25 mouse cellular contexts compared by ENCODE assay signal in the genomic region with DNA sequence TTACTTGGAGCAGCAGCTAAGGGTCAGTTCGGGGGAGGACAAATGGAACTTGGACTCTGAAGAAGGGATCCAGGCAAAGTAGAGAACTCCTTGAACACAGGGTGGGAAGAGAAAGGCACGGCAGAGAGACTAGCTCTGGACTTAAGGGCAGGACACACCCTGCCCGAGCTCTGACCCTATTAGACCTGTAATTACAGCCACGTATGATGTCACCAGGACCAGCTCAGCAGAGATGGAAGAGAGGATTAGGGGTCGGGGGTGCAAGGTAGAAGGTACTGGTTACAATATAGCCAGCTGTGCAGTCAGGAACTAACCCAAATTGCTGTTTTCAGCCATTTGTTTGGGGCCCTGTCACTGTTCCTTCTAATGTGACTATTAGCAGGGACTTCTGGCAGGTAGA. TPM values are rescaled to one million over a fixed set of nuclear protein-coding genes. Genes with fewer than 3 reads are reported as not detected.
A peak's percentile ranks its signal among the peaks of the same experiment; 100 is the strongest.
DNase-seq lines count a peak whose midpoint lies in the region; ATAC-seq and TF ChIP-seq lines count a peak whose summit lies in the region.
"Had no signal": no experiment of that assay in that cellular context is flagged by ENCODE, and none has a peak within 500 bp of the region (broad histone marks: within the 10 kb centered on the region; RNA-seq: fewer than 3 reads in every experiment).

No protein-coding gene starts in this region.

- H3K36me3 ChIP-seq in kidney, embryonic 15.5 days: no peaks in the 10 kb centered on the region
- H3K36me3 ChIP-seq in ES-Bruce4 (ENCODE audit: control insufficient read depth, insufficient read depth, low read length, poor library complexity, severe bottlenecking): no peaks in the 10 kb centered on the region
- H3K36me3 ChIP-seq in limb, embryonic 14.5 days (ENCODE audit: control insufficient read depth, insufficient read depth, low read length): no peaks in the 10 kb centered on the region
- H3K36me3 ChIP-seq: hindbrain, embryonic 15.5 days; liver, embryonic 12.5 days; midbrain, embryonic 10.5 days; neural tube, embryonic 13.5 days had no signal

- H3K4me2 ChIP-seq in kidney, embryonic 15.5 days: no peak overlapping the region
- H3K4me2 ChIP-seq in limb, embryonic 14.5 days (replicated peaks; ENCODE audit: low read depth, low read length, severe bottlenecking): 0 out of 2 replicates have a peak overlapping the region, but pooled peaks have one; percentile 46

- peak; percentile 88 for DNase-seq in heart, adult 11 months
- no peak for DNase-seq in heart, adult 18-20 months
- no peak for DNase-seq in kidney, adult 18-20 months
- DNase-seq in limb, embryonic 14.5 days (ENCODE audit: low spot score): no peak
- DNase-seq in lung, postnatal 36 days: no peak
- DNase-seq: cerebellum, adult 18-20 months; cerebellum, postnatal 25 days; embryo, embryonic 11 days; gastrocnemius, postnatal 25 days; kidney, postnatal 10 days; layer of hippocampus, postnatal 36 days; lung, adult 2 months; spleen, adult 18-20 months; thymus, adult 18-20 months; thymus, postnatal 4 days had no signal

- no peak for ATAC-seq in kidney, embryonic 15.5 days (replicated peaks; ENCODE audit: low FRiP score)
- ATAC-seq in limb, embryonic 14.5 days (ENCODE audit: low FRiP score, low read depth): no peak
- ATAC-seq: liver, embryonic 12.5 days had no signal

- peaks cover 61% of the 10 kb centered on the region for H3K4me1 ChIP-seq in kidney, embryonic 15.5 days
- H3K4me1 ChIP-seq in ES-Bruce4 (ENCODE audit: control insufficient read depth, insufficient read depth, low read length): no peaks in the 10 kb centered on the region
- peaks cover 14% of the 10 kb centered on the region for H3K4me1 ChIP-seq in limb, embryonic 14.5 days (ENCODE audit: control insufficient read depth, insufficient read depth, low read length)

- peaks cover 67% of the 10 kb centered on the region for H3K27me3 ChIP-seq in kidney, embryonic 15.5 days
- H3K27me3 ChIP-seq in ES-Bruce4 (ENCODE audit: control insufficient read depth, insufficient read depth, low read length, poor library complexity, severe bottlenecking): no peaks in the 10 kb centered on the region
- H3K27me3 ChIP-seq in limb, embryonic 14.5 days (ENCODE audit: control insufficient read depth, insufficient read depth, low read length): peaks cover 64% of the 10 kb centered on the region

- no peak overlapping the region for H3K27ac ChIP-seq in kidney, embryonic 15.5 days
- no peak overlapping the region for H3K27ac ChIP-seq in ES-Bruce4 (ENCODE audit: insufficient read depth, low read length)
- H3K27ac ChIP-seq in limb, embryonic 14.5 days (replicated peaks; ENCODE audit: low read depth, low read length): no peak overlapping the region
- H3K27ac ChIP-seq: hindbrain, embryonic 15.5 days; liver, embryonic 12.5 days; midbrain, embryonic 10.5 days; neural tube, embryonic 13.5 days had no signal

- no peaks in the 10 kb centered on the region for H3K9me3 ChIP-seq in kidney, embryonic 15.5 days (replicated peaks)
- H3K9me3 ChIP-seq in ES-Bruce4 (replicated peaks; ENCODE audit: control insufficient read depth, insufficient read depth, low read length, poor library complexity, severe bottlenecking): no peaks in the 10 kb centered on the region
- no peaks in the 10 kb centered on the region for H3K9me3 ChIP-seq in limb, embryonic 14.5 days (ENCODE audit: control insufficient read depth, low read length)
- H3K9me3 ChIP-seq: hindbrain, embryonic 15.5 days; liver, embryonic 12.5 days; midbrain, embryonic 10.5 days; neural tube, embryonic 13.5 days had no signal

- 47% methylated on average over 5 of the region's 5 CpGs for WGBS in kidney, embryonic 15.5 days
- WGBS in limb, embryonic 14.5 days: 32% methylated on average over 5 of the region's 5 CpGs

- no peak for TF ChIP-seq EP300 in ES-Bruce4 (IDR thresholded peaks at IDR 0.05; ENCODE audit: insufficient read depth, low read depth, low read length)

- no peak for TF ChIP-seq POLR2A in ES-Bruce4 (IDR thresholded peaks at IDR 0.05; ENCODE audit: insufficient read depth, low read length)
- TF ChIP-seq POLR2A in limb, embryonic 14.5 days (IDR thresholded peaks at IDR 0.05; ENCODE audit: borderline replicate concordance, extremely low read depth, insufficient read depth, insufficient read length): no peak

- 0 out of 2 replicates have a peak overlapping the region, but pooled peaks have one; percentile 32 for H3K4me3 ChIP-seq in kidney, embryonic 15.5 days (replicated peaks)
- peak overlapping the region; percentile 36 for H3K4me3 ChIP-seq in ES-Bruce4 (ENCODE audit: low read depth, low read length)
- no peak overlapping the region for H3K4me3 ChIP-seq in limb, embryonic 14.5 days (replicated peaks; ENCODE audit: low read length)
- H3K4me3 ChIP-seq: liver, embryonic 12.5 days had no signal

- TF ChIP-seq CTCF in ES-Bruce4 (IDR thresholded peaks at IDR 0.05; ENCODE audit: low read depth, low read length): no peak

- no peak overlapping the region for H3K9ac ChIP-seq in kidney, embryonic 15.5 days
- no peak overlapping the region for H3K9ac ChIP-seq in ES-Bruce4 (ENCODE audit: low read depth, poor library complexity, severe bottlenecking)
- H3K9ac ChIP-seq in limb, embryonic 14.5 days (ENCODE audit: low read depth, low read length, severe bottlenecking): no peak overlapping the region
- H3K9ac ChIP-seq: hindbrain, embryonic 15.5 days; liver, embryonic 12.5 days had no signal

RNA-seq across cellular contexts. Expression of gene Exoc3l4, which starts 6.0 kb away (rescaled TPM):
- 1 to 10 TPM; 3.2 to 4.1 TPM for total RNA-seq in heart, adult 18-20 months (2021)
- 16.8 and 17.8 TPM in 2 replicates for polyA plus RNA-seq in kidney, embryonic 15.5 days (2015; fragmentation: Nextera tagmentation; extraction: Ambion mirVana)
- 4.2 and 6.1 TPM in 2 replicates for polyA plus RNA-seq in ES-Bruce4 (2011; ENCODE audit: insufficient read depth, insufficient read length, low read depth, missing spikeins)
- 11.7 and 14.9 TPM in 2 replicates for polyA plus RNA-seq in limb, embryonic 14.5 days (2012; rRNA removed)
- polyA plus RNA-seq in limb, embryonic 14.5 days (2014; fragmentation: Nextera tagmentation; extraction: Ambion mirVana): 7.4 and 7.7 TPM in 2 replicates
- total RNA-seq: monocyte, adult 5-6 weeks had no signal

RNA-seq across cellular contexts. Expression of gene Lbhd2, which starts 16.2 kb away (rescaled TPM):
- total RNA-seq in heart, adult 18-20 months (2021): not detected
- 5.5 and 7.0 TPM in 2 replicates for polyA plus RNA-seq in kidney, embryonic 15.5 days (2015; fragmentation: Nextera tagmentation; extraction: Ambion mirVana)
- polyA plus RNA-seq in ES-Bruce4 (2011; ENCODE audit: insufficient read depth, insufficient read length, low read depth, missing spikeins): not detected in 2 replicates
- polyA plus RNA-seq in limb, embryonic 14.5 days (2012; rRNA removed): 11.0 and 17.2 TPM in 2 replicates
- 19.2 and 22.3 TPM in 2 replicates for polyA plus RNA-seq in limb, embryonic 14.5 days (2014; fragmentation: Nextera tagmentation; extraction: Ambion mirVana)
- total RNA-seq: adrenal gland, adult 18-20 months; gastrocnemius, postnatal 25 days; heart, postnatal 25 days; monocyte, adult 5-6 weeks had no signal
- polyA plus RNA-seq: forebrain, embryonic 11.5 days; liver, embryonic 12.5 days; lung, adult 2 months; midbrain, embryonic 10.5 days; neural tube, embryonic 13.5 days had no signal

RNA-seq across cellular contexts. Expression of gene Tnfaip2, which starts 19.4 kb away (rescaled TPM):
- total RNA-seq in heart, adult 18-20 months (2021): 10 to 100 TPM; 45.1 to 52.6 TPM
- 19.5 and 22.9 TPM in 2 replicates for polyA plus RNA-seq in kidney, embryonic 15.5 days (2015; fragmentation: Nextera tagmentation; extraction: Ambion mirVana)
- polyA plus RNA-seq in ES-Bruce4 (2011; ENCODE audit: insufficient read depth, insufficient read length, low read depth, missing spikeins): 1.9 and 4.7 TPM in 2 replicates
- 9.3 and 10.2 TPM in 2 replicates for polyA plus RNA-seq in limb, embryonic 14.5 days (2012; rRNA removed)
- polyA plus RNA-seq in limb, embryonic 14.5 days (2014; fragmentation: Nextera tagmentation; extraction: Ambion mirVana): 10.0 and 11.4 TPM in 2 replicates

RNA-seq across cellular contexts. Expression of gene Cdc42bpb, which starts 45.3 kb away (rescaled TPM):
- 10 to 100 TPM; 52.7 to 57.6 TPM for total RNA-seq in heart, adult 18-20 months (2021)
- 31.9 and 40.0 TPM in 2 replicates for polyA plus RNA-seq in kidney, embryonic 15.5 days (2015; fragmentation: Nextera tagmentation; extraction: Ambion mirVana)
- 52.3 and 58.9 TPM in 2 replicates for polyA plus RNA-seq in ES-Bruce4 (2011; ENCODE audit: insufficient read depth, insufficient read length, low read depth, missing spikeins)
- 163 and 215 TPM in 2 replicates for polyA plus RNA-seq in limb, embryonic 14.5 days (2012; rRNA removed)
- 37.0 and 39.7 TPM in 2 replicates for polyA plus RNA-seq in limb, embryonic 14.5 days (2014; fragmentation: Nextera tagmentation; extraction: Ambion mirVana)
